ENCODE assay signal across 13 mouse cellular contexts in genomic region chr15:74262587-74263210, GRCm38 (mm10).
DNase-seq lines count a peak whose midpoint lies in the region; ATAC-seq lines count a peak whose summit lies in the region.
"Had no signal": no experiment of that assay in that cellular context is flagged by ENCODE, and none has a peak within 500 bp of the region (broad histone marks: within the 10 kb centered on the region; RNA-seq: fewer than 3 reads in every experiment).

No protein-coding gene starts in this region.

- no peak overlapping the region for H3K9ac ChIP-seq in stomach, embryonic 16.5 days (ENCODE audit: low read length)
- H3K9ac ChIP-seq: liver, embryonic 15.5 days had no signal

- H3K9me3 ChIP-seq in stomach, embryonic 16.5 days (replicated peaks; ENCODE audit: control insufficient read depth, low read length), result no peaks in the 10 kb centered on the region
- H3K9me3 ChIP-seq: liver, embryonic 15.5 days had no signal

- 50% methylated on average over 9 of the region's 9 CpGs for WGBS in stomach, embryonic 16.5 days

- H3K4me2 ChIP-seq in stomach, embryonic 16.5 days (ENCODE audit: low read depth, low read length), result no peak overlapping the region
- H3K4me2 ChIP-seq: liver, embryonic 15.5 days had no signal

- peak overlapping the region; percentile 23; the same call in 1 of the 2 replicates for H3K27ac ChIP-seq in stomach, embryonic 16.5 days (ENCODE audit: low read length)
- H3K27ac ChIP-seq: kidney, postnatal 0 days; liver, embryonic 15.5 days had no signal

- H3K27me3 ChIP-seq in stomach, embryonic 16.5 days (ENCODE audit: control insufficient read depth, insufficient read depth, low read length), result no peaks in the 10 kb centered on the region
- H3K27me3 ChIP-seq: liver, embryonic 15.5 days had no signal

- peak; percentile 53 to 64 for DNase-seq in cerebellum, postnatal 10 days
- DNase-seq in cerebellum, postnatal 36 days, result no peak
- DNase-seq in left cerebral cortex, postnatal 4 days, result peak; percentile 59
- DNase-seq in left cerebral cortex, adult 9 months (ENCODE audit: low spot score in 2 of 2), result no peak
- peak; percentile 51 to 59 for DNase-seq in right cerebral cortex, postnatal 10 days (ENCODE audit: low spot score in 2 of 2)
- DNase-seq in right cerebral cortex, postnatal 25 days, result no peak
- no peak for DNase-seq in spleen, adult 18-20 months
- DNase-seq: cerebellum, adult 8-10 months; heart, postnatal 14 days had no signal

- H3K36me3 ChIP-seq in stomach, embryonic 16.5 days (ENCODE audit: control insufficient read depth, insufficient read depth, low read length), result no peaks in the 10 kb centered on the region
- H3K36me3 ChIP-seq: liver, embryonic 15.5 days had no signal

- no peak overlapping the region for H3K4me3 ChIP-seq in stomach, embryonic 16.5 days (replicated peaks; ENCODE audit: low read length)
- H3K4me3 ChIP-seq: liver, embryonic 15.5 days had no signal

- no peaks in the 10 kb centered on the region for H3K4me1 ChIP-seq in stomach, embryonic 16.5 days (ENCODE audit: control insufficient read depth, insufficient read depth, low read length)
- H3K4me1 ChIP-seq: liver, embryonic 15.5 days had no signal

- no peak for ATAC-seq in stomach, embryonic 16.5 days (ENCODE audit: insufficient read depth, low FRiP score)
- ATAC-seq: inflammation-experienced regulatory T-cells, adult 6 months had no signal

- intact Hi-C loops in left cerebral cortex, postnatal 4 days (cut with DNase I), result no loop called here

Comparison
In these comparisons a context has a peak if more than half of its experiments do, and no peak if none do; other contexts are left out.
1. DNase-seq: peak in cerebellum, postnatal 10 days (2 of 2), left cerebral cortex, postnatal 4 days (single experiment) and right cerebral cortex, postnatal 10 days (2 of 2); none in cerebellum, postnatal 36 days (0 of 2), left cerebral cortex, adult 9 months (0 of 2), right cerebral cortex, postnatal 25 days (single experiment) and spleen, adult 18-20 months (0 of 2).